In the genomic region with DNA sequence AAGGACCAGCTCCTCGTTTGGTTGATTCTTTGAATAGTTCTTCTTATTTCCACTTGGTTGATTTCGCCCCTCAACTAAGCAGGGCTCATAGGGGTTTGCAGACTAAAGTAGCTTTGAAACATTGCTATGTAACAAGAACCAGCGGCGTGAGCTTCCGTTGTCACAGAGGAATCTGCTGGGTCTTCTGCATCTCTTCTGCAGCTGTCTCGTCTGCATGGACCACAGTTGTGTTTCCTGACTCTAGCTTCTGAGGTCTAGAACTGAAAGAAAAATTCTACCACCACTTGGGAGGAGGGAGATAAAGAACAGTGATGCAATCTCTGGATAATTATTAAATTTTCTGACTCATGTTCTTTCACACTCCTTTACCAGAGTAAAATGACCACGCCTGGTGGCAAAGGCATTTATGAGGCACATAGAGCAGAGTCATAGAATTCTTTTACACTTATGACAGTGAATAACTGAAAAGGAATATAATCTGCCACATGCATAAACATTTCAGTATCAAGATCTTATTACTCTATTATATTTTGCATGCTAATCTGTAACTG, we compare ENCODE assay signal across 14 mouse cellular contexts.
"Had no signal": no experiment of that assay in that cellular context is flagged by ENCODE, and none has a peak within 500 bp of the region (broad histone marks: within the 10 kb centered on the region; RNA-seq: fewer than 3 reads in every experiment).

No protein-coding gene starts in this region.

- ATAC-seq: liver, embryonic 12.5 days had no signal

- DNase-seq: kidney, adult 9 months; kidney, postnatal 4 days; lung, embryonic 14.5 days; lung, postnatal 10 days; lung, postnatal 4 days; midbrain, embryonic 14.5 days; right cerebral cortex, postnatal 14 days; thymus, postnatal 4 days had no signal

- H3K9me3 ChIP-seq: limb, embryonic 15.5 days; liver, embryonic 12.5 days; midbrain, embryonic 10.5 days; neural tube, embryonic 12.5 days had no signal

- H3K27me3 ChIP-seq: limb, embryonic 15.5 days; liver, embryonic 12.5 days; neural tube, embryonic 12.5 days had no signal

- H3K4me3 ChIP-seq: limb, embryonic 15.5 days; liver, embryonic 12.5 days; midbrain, embryonic 10.5 days; neural tube, embryonic 12.5 days had no signal

- H3K4me1 ChIP-seq: limb, embryonic 15.5 days; liver, embryonic 12.5 days; midbrain, embryonic 10.5 days; neural tube, embryonic 12.5 days had no signal

- H3K36me3 ChIP-seq: limb, embryonic 15.5 days; liver, embryonic 12.5 days; midbrain, embryonic 10.5 days; neural tube, embryonic 12.5 days had no signal

- H3K9ac ChIP-seq: limb, embryonic 15.5 days; liver, embryonic 12.5 days; lung, embryonic 14.5 days; neural tube, embryonic 12.5 days had no signal

- H3K4me2 ChIP-seq: limb, embryonic 15.5 days; liver, embryonic 12.5 days; lung, embryonic 14.5 days; neural tube, embryonic 12.5 days had no signal

- H3K27ac ChIP-seq: kidney, postnatal 0 days; limb, embryonic 15.5 days; liver, embryonic 12.5 days; midbrain, embryonic 10.5 days; neural tube, embryonic 12.5 days; stomach, postnatal 0 days had no signal
